Mouse (Mus musculus): ENCODE measurements at regions not wholly inside any gene's neighbourhood (a gene's known extent, or its start where the extent isn't known, plus 50 kb on each side); places are given as distances from the start of the nearest gene placed in this dataset.

GRCm38 (mm10) chr4:45746451-45746850, 52.4 kb upstream of the Aldh1b1 start:
- Histone ChIP-seq H3K9ac (ENCODE audit: low read depth, low read length) (no peak overlapping the region), H3K4me1 (ENCODE audit: control insufficient read depth, insufficient read depth, low read length) (no peaks in the 10 kb centered on the region; the same call in 1 of the 2 replicates), H3K36me3 (ENCODE audit: control insufficient read depth, insufficient read depth, low read length) (no peaks in the 10 kb centered on the region), H3K27ac (replicated peaks; ENCODE audit: low read depth, low read length) (no peak overlapping the region), H3K27me3 (replicated peaks; ENCODE audit: control insufficient read depth, insufficient read depth, low read length) (no peaks in the 10 kb centered on the region), H3K9me3 (ENCODE audit: control insufficient read depth, low read length) (no peaks in the 10 kb centered on the region), H3K4me3 (ENCODE audit: low read depth, low read length) (no peak overlapping the region), H3K4me2 (ENCODE audit: low read depth, low read length) (no peak overlapping the region)
- no peak for DNase-seq (ENCODE audit: low spot score)
- 75% methylated on average over 3 of the region's 3 CpGs for WGBS
- no peak; the same call in 1 of the 2 replicates for ATAC-seq (ENCODE audit: low read depth)

DNA sequence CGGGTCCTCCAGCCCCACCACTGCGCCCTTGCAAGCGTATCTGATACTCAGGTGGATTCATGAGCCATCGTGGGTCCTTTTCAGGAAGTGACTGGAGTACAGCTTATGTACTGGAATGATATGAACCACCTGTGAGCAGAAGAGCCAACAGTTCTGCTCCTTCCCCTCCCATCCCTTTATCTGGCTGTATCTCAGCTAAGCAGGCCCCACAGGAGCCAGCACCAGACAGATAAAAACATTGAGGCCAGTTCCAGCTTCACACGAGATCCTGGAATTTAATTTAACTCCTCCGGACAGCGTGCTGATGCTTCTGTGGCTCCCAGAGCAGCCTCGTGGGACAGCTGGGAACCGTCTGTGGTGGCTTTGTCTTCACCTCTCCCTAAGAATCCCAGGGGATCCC, 53.1 kb upstream of the Aldh1b1 start:
- Histone ChIP-seq H3K36me3 (ENCODE audit: control insufficient read depth, insufficient read depth, low read length) (no peaks in the 10 kb centered on the region), H3K27me3 (replicated peaks; ENCODE audit: control insufficient read depth, insufficient read depth, low read length) (no peaks in the 10 kb centered on the region), H3K4me3 (ENCODE audit: low read depth, low read length) (no peak overlapping the region), H3K9me3 (ENCODE audit: control insufficient read depth, low read length) (no peaks in the 10 kb centered on the region), H3K4me2 (ENCODE audit: low read depth, low read length) (no peak overlapping the region), H3K9ac (ENCODE audit: low read depth, low read length) (no peak overlapping the region), H3K4me1 (ENCODE audit: control insufficient read depth, insufficient read depth, low read length) (no peaks in the 10 kb centered on the region; the same call in 1 of the 2 replicates), H3K27ac (replicated peaks; ENCODE audit: low read depth, low read length) (no peak overlapping the region)
- DNase-seq (ENCODE audit: low spot score) (no peak), ATAC-seq (ENCODE audit: low read depth) (no peak)
- WGBS: 49% methylated on average over 9 of the region's 9 CpGs

DNA sequence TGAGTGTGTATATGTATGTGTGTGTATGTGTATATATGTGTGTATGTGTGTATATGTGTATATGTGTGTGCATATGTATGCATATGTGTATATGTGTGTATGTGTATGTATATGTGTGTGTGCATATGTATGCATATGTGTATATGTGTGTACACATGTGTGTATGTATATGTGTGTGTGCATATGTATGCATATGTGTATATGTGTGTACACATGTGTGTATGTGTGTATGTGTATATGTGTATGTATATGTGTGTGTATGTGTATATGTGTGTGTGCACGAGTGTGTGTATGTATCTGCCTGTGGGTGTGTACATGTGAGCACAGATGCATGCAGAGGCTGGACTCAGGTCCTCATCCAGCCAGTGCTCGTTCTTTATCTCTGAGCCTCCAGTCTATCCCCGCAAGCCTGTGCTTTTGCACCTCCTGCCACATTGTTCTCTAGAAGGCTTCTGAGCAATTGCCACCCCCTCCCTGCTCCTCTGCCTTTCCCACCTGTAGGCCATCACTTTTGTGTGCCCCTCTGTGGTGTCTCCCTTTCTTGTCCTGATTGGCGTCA, 53.9 kb upstream of the Aldh1b1 start:
- Histone ChIP-seq H3K27me3 (replicated peaks; ENCODE audit: control insufficient read depth, insufficient read depth, low read length) (no peaks in the 10 kb centered on the region), H3K36me3 (ENCODE audit: control insufficient read depth, insufficient read depth, low read length) (no peaks in the 10 kb centered on the region), H3K4me3 (ENCODE audit: low read depth, low read length) (no peak overlapping the region), H3K4me2 (ENCODE audit: low read depth, low read length) (no peak overlapping the region), H3K9me3 (ENCODE audit: control insufficient read depth, low read length) (no peaks in the 10 kb centered on the region), H3K9ac (ENCODE audit: low read depth, low read length) (no peak overlapping the region), H3K27ac (replicated peaks; ENCODE audit: low read depth, low read length) (no peak overlapping the region), H3K4me1 (ENCODE audit: control insufficient read depth, insufficient read depth, low read length) (peaks cover 5% of the 10 kb centered on the region)
- ATAC-seq (ENCODE audit: low read depth) (no peak), DNase-seq (ENCODE audit: low spot score) (no peak)
- WGBS: 91% methylated on average over 4 of the region's 4 CpGs

DNA sequence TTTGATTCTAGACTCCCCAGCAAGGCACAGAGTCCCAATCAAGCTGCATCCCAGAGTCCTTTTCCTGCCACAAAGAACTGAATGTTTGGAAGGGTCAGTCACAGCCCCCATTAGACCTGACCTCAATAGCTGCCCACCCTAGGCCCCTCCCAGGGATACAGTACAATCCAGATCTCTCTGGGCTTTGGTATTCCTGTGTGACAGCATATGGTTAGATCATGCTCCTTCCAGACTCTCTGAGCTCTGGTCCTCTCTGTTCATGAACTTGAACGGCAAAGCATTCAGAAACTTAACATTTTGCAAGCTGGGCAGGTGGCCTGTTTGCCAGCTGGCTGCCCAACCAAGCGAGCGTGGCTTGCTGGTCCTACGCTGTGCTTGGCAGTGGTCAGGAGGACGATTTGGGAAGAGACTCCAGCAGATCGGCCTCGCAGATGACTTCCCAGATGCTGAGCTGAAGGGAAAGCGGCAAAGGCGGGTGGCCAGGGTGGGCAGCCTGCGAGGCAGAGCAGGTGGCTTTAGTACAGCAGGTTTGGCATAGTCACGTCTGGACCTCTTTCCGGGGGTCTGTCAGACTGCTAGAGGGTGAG, 58.0 kb upstream of the Aldh1b1 start:
- H3K27ac ChIP-seq (replicated peaks; ENCODE audit: low read depth, low read length): no peak overlapping the region
- H3K27me3 ChIP-seq (replicated peaks; ENCODE audit: control insufficient read depth, insufficient read depth, low read length): no peaks in the 10 kb centered on the region
- H3K36me3 ChIP-seq (ENCODE audit: control insufficient read depth, insufficient read depth, low read length): no peaks in the 10 kb centered on the region
- no peak overlapping the region for H3K4me3 ChIP-seq (ENCODE audit: low read depth, low read length)
- 89% methylated on average over 12 of the region's 12 CpGs for WGBS
- no peak for DNase-seq (ENCODE audit: low spot score)
- H3K9me3 ChIP-seq (ENCODE audit: control insufficient read depth, low read length): no peaks in the 10 kb centered on the region
- no peak overlapping the region for H3K9ac ChIP-seq (ENCODE audit: low read depth, low read length)
- no peak overlapping the region for H3K4me2 ChIP-seq (ENCODE audit: low read depth, low read length)
- peaks cover 16% of the 10 kb centered on the region for H3K4me1 ChIP-seq (ENCODE audit: control insufficient read depth, insufficient read depth, low read length)
- ATAC-seq (ENCODE audit: low read depth): no peak

DNA sequence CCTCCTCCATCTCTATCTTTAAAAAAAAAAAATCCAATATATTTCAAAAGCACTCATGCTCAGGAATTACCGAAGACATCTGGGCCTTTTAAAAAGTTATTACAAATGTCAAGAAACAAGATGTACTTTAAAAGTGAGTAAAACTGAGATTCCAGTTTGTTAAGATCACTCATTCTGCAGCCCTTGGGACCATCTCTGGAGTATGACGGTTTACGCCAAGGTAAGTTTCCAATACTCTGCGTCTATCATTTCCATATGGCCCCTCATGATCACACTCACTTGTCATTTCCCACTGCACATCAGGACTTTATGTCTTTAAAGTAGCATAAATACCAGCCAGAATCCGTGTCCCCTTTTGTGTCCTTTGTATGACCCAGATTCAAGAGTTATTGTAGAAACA, 58.5 kb upstream of the Aldh1b1 start:
- peaks cover 16% of the 10 kb centered on the region for H3K4me1 ChIP-seq (ENCODE audit: control insufficient read depth, insufficient read depth, low read length)
- H3K9ac ChIP-seq (ENCODE audit: low read depth, low read length): no peak overlapping the region
- no peak overlapping the region for H3K27ac ChIP-seq (replicated peaks; ENCODE audit: low read depth, low read length)
- no peaks in the 10 kb centered on the region for H3K36me3 ChIP-seq (ENCODE audit: control insufficient read depth, insufficient read depth, low read length)
- DNase-seq (ENCODE audit: low spot score) (peak; percentile 53), ATAC-seq (ENCODE audit: low read depth) (no peak)
- WGBS: 41% methylated on average over 5 of the region's 5 CpGs
- H3K4me3 ChIP-seq (ENCODE audit: low read depth, low read length): no peak overlapping the region
- no peak overlapping the region for H3K4me2 ChIP-seq (ENCODE audit: low read depth, low read length)
- H3K27me3 ChIP-seq (replicated peaks; ENCODE audit: control insufficient read depth, insufficient read depth, low read length): no peaks in the 10 kb centered on the region
- no peaks in the 10 kb centered on the region for H3K9me3 ChIP-seq (ENCODE audit: control insufficient read depth, low read length)

GRCm38 (mm10) chr4:45739696-45740095, 59.1 kb upstream of the Aldh1b1 start:
- Histone ChIP-seq H3K27ac (replicated peaks; ENCODE audit: low read depth, low read length) (no peak overlapping the region), H3K4me2 (ENCODE audit: low read depth, low read length) (no peak overlapping the region), H3K4me1 (ENCODE audit: control insufficient read depth, insufficient read depth, low read length) (peaks cover 16% of the 10 kb centered on the region), H3K9me3 (ENCODE audit: control insufficient read depth, low read length) (no peaks in the 10 kb centered on the region), H3K4me3 (ENCODE audit: low read depth, low read length) (no peak overlapping the region), H3K9ac (ENCODE audit: low read depth, low read length) (no peak overlapping the region), H3K36me3 (ENCODE audit: control insufficient read depth, insufficient read depth, low read length) (no peaks in the 10 kb centered on the region), H3K27me3 (replicated peaks; ENCODE audit: control insufficient read depth, insufficient read depth, low read length) (no peaks in the 10 kb centered on the region)
- DNase-seq (ENCODE audit: low spot score): no peak
- peak; percentile 24; the same call in 1 of the 2 replicates for ATAC-seq (ENCODE audit: low read depth)
- WGBS: 44% methylated on average over 3 of the region's 3 CpGs

GRCm38 (mm10) chr4:45739168-45739567, 59.7 kb upstream of the Aldh1b1 start:
- no peaks in the 10 kb centered on the region for H3K36me3 ChIP-seq (ENCODE audit: control insufficient read depth, insufficient read depth, low read length)
- DNase-seq (ENCODE audit: low spot score) (peak; percentile 27), ATAC-seq (ENCODE audit: low read depth) (no peak)
- no peak overlapping the region for H3K9ac ChIP-seq (ENCODE audit: low read depth, low read length)
- no peak overlapping the region for H3K27ac ChIP-seq (replicated peaks; ENCODE audit: low read depth, low read length)
- no peaks in the 10 kb centered on the region for H3K27me3 ChIP-seq (replicated peaks; ENCODE audit: control insufficient read depth, insufficient read depth, low read length)
- no peak overlapping the region for H3K4me3 ChIP-seq (ENCODE audit: low read depth, low read length)
- peaks cover 16% of the 10 kb centered on the region for H3K4me1 ChIP-seq (ENCODE audit: control insufficient read depth, insufficient read depth, low read length)
- H3K4me2 ChIP-seq (ENCODE audit: low read depth, low read length): no peak overlapping the region
- no peaks in the 10 kb centered on the region for H3K9me3 ChIP-seq (ENCODE audit: control insufficient read depth, low read length)
- WGBS: 51% methylated on average over 9 of the region's 9 CpGs

- Histone ChIP-seq H3K4me2 (ENCODE audit: low read depth, low read length) (no peak overlapping the region), H3K36me3 (ENCODE audit: control insufficient read depth, insufficient read depth, low read length) (no peaks in the 10 kb centered on the region), H3K9me3 (ENCODE audit: control insufficient read depth, low read length) (no peaks in the 10 kb centered on the region), H3K27me3 (replicated peaks; ENCODE audit: control insufficient read depth, insufficient read depth, low read length) (no peaks in the 10 kb centered on the region), H3K27ac (replicated peaks; ENCODE audit: low read depth, low read length) (no peak overlapping the region), H3K9ac (ENCODE audit: low read depth, low read length) (no peak overlapping the region), H3K4me3 (ENCODE audit: low read depth, low read length) (no peak overlapping the region), H3K4me1 (ENCODE audit: control insufficient read depth, insufficient read depth, low read length) (peaks cover 16% of the 10 kb centered on the region)
- ATAC-seq (ENCODE audit: low read depth) (no peak), DNase-seq (ENCODE audit: low spot score) (no peak)
- whole genome bisulfite sequencing: 60% methylated on average over 11 of the region's 11 CpGs
These were observed 60.1 kb upstream of the Aldh1b1 start for GRCm38 (mm10) chr4:45738746-45739145.

DNA sequence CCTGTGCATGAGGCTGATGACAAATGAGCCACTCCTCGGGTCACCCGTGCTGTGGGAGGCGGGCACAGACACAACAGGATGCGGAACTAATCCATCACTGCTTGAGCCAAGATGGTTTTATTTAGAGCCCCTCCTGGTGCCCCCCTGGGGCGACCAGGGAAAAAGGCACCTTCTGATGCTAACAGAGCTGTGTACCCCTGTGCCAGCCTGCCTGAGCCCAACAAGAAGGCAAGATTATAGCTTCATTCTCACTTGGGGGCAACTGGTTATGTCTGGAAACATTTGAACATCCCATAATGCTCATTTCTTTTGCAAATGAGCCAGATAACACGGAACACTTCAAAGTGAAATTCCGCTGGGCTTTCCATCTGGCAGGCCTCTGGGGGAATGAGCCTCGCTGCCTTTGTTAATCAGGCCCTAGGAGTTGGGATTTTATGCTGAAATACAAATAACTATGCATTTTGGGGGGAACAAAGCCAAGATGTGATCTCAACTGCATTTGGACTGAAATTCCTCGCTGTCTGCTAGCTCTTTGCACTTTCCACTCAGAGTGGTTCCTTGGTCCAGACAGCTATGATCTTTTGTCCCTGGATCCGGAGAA, 62.5 kb upstream of the Aldh1b1 start:
- peaks cover 16% of the 10 kb centered on the region for H3K4me1 ChIP-seq (ENCODE audit: control insufficient read depth, insufficient read depth, low read length)
- no peak overlapping the region for H3K9ac ChIP-seq (ENCODE audit: low read depth, low read length)
- ATAC-seq (ENCODE audit: low read depth): peak; percentile 19; the same call in 1 of the 2 replicates
- no peaks in the 10 kb centered on the region for H3K27me3 ChIP-seq (replicated peaks; ENCODE audit: control insufficient read depth, insufficient read depth, low read length)
- peak overlapping the region; percentile 48; the same call in 1 of the 2 replicates for H3K27ac ChIP-seq (replicated peaks; ENCODE audit: low read depth, low read length)
- 32% methylated on average over 10 of the region's 10 CpGs for WGBS
- no peak overlapping the region for H3K4me3 ChIP-seq (ENCODE audit: low read depth, low read length)
- H3K4me2 ChIP-seq (ENCODE audit: low read depth, low read length): no peak overlapping the region
- H3K36me3 ChIP-seq (ENCODE audit: control insufficient read depth, insufficient read depth, low read length): no peaks in the 10 kb centered on the region
- peak; percentile 86 for DNase-seq (ENCODE audit: low spot score)
- no peaks in the 10 kb centered on the region for H3K9me3 ChIP-seq (ENCODE audit: control insufficient read depth, low read length)
